Mouse (Mus musculus) testis, adult 2 months (tissue): ENCODE data around the gene Sipa1l1. TPM values are rescaled to one million over a fixed set of nuclear protein-coding genes. Genes with fewer than 3 reads are reported as not detected.

ENCODE experiments used
- H3K27ac ChIP-seq: fragments of 200-500 bp; 2 replicates; pipeline ENCODE4 v1.5.1; 2012; ENCODE audit warnings: low read depth, low read length; ENCODE audit not compliant: control insufficient read depth, insufficient read depth
- H3K27me3 ChIP-seq: fragments of 200-500 bp; 2 replicates; pipeline ENCODE4 v1.6.1; 2012; ENCODE audit warnings: mild to moderate bottlenecking, low read length, moderate library complexity; ENCODE audit not compliant: control insufficient read depth, insufficient read depth
- H3K36me3 ChIP-seq: fragments of 200-500 bp; 2 replicates; pipeline ENCODE4 v1.6.1; 2012; ENCODE audit warnings: mild to moderate bottlenecking, low read length; ENCODE audit not compliant: control insufficient read depth, insufficient read depth
- H3K4me1 ChIP-seq: fragments of 200-500 bp; 2 replicates; pipeline ENCODE4 v1.6.1; 2012; ENCODE audit warnings: low read length; ENCODE audit not compliant: control insufficient read depth, insufficient read depth
- H3K4me3 ChIP-seq: fragments of 200-500 bp; 2 replicates; pipeline ENCODE4 v1.5.1; 2012; ENCODE audit warnings: low read depth, mild to moderate bottlenecking, low read length, moderate library complexity, mixed read lengths; ENCODE audit not compliant: control insufficient read depth
- CTCF ChIP-seq: fragments of 200-500 bp; IDR thresholded peaks from 2 replicates; pipeline ENCODE4 v1.5.1; 2012; ENCODE audit warnings: low read depth, mild to moderate bottlenecking, inconsistent platforms, low read length, moderate library complexity; ENCODE audit not compliant: control insufficient read depth, insufficient read depth, insufficient replicate concordance
- POLR2A ChIP-seq: fragments of 200-500 bp; IDR thresholded peaks from 2 replicates; pipeline ENCODE4 v1.6.1; 2012; ENCODE audit warnings: low read depth, mild to moderate bottlenecking, inconsistent platforms, low read length, moderate library complexity; ENCODE audit not compliant: control insufficient read depth
- polyA plus RNA-seq: library from polyadenylated mRNA; depleted of rRNA; stranded (reverse); fragments of >200 nt; gene quantifications from 2 replicates; pipeline ENCODE4 v1.2.3, GENCODE M21; 2012

The Sipa1l1 gene
- polyA plus RNA-seq, 1 experiment: 19.5 TPM

DNA sequence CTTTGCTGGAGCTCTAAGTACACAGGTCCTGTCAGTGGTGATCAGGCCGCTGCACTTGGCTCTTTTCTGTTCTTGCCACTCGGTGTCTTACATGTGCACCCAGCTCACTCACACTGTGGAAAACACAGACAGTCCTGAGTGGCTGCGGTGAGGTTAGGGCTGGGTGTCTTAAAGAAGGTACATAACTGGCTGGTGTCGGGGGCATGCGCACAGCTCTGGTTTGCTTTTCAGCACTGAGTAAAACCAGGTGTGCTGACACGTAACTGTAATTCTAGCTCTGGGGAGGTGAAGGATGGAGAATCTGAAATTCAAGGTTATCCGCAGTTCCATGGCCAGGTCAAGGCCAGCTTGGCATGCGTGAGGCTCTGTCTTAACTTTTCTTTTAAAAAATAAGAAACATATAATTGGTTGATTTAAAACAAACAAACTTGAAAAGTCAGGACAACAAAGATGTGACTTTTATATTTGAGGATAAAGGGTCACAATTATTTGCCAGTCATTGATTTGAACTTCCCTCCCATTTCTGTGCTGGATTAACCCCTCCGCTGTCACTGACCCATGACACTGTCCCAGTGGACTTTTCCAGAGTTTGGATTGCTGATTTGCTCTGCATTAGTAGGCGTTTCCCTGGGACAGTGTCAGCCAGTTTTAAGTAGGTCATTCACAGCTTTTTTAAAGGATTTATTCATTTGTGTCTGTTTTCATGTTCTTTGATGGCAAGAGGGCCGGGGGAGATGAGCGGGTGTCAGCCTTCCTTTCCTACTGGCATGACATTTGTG lies 163.9 kb downstream of the Sipa1l1 start:
- Histone ChIP-seq H3K4me1 (peaks cover 4% of the 10 kb centered on the region), H3K4me3 (no peak overlapping the region), H3K27me3 (no peaks in the 10 kb centered on the region), H3K36me3 (no peaks in the 10 kb centered on the region), H3K27ac (no peak overlapping the region)
- TF ChIP-seq POLR2A: no peak
- no peak for TF ChIP-seq CTCF

- TF ChIP-seq CTCF (no peak), POLR2A (no peak)
Observed at GRCm38 (mm10) chr12:82333999-82334398, 164.9 kb downstream of the Sipa1l1 start.

GRCm38 (mm10) chr12:82334550-82334949 lies 165.4 kb downstream of the Sipa1l1 start:
- Histone ChIP-seq H3K27ac (no peak overlapping the region), H3K4me1 (peaks cover 4% of the 10 kb centered on the region), H3K27me3 (no peaks in the 10 kb centered on the region), H3K4me3 (no peak overlapping the region), H3K36me3 (no peaks in the 10 kb centered on the region)
- TF ChIP-seq POLR2A: no peak
- no peak for TF ChIP-seq CTCF

More at GRCm38 (mm10) chr12:82333999-82334398, 164.9 kb downstream of the Sipa1l1 start:
- Histone ChIP-seq H3K27me3 (no peaks in the 10 kb centered on the region), H3K27ac (no peak overlapping the region), H3K4me3 (no peak overlapping the region), H3K4me1 (peaks cover 4% of the 10 kb centered on the region), H3K36me3 (no peaks in the 10 kb centered on the region)

GRCm38 (mm10) chr12:82335095-82335494 lies 166.0 kb downstream of the Sipa1l1 start:
- Histone ChIP-seq H3K4me3 (no peak overlapping the region), H3K27me3 (no peaks in the 10 kb centered on the region), H3K27ac (no peak overlapping the region), H3K4me1 (peaks cover 4% of the 10 kb centered on the region), H3K36me3 (no peaks in the 10 kb centered on the region)
- TF ChIP-seq POLR2A (no peak), CTCF (no peak)

DNA sequence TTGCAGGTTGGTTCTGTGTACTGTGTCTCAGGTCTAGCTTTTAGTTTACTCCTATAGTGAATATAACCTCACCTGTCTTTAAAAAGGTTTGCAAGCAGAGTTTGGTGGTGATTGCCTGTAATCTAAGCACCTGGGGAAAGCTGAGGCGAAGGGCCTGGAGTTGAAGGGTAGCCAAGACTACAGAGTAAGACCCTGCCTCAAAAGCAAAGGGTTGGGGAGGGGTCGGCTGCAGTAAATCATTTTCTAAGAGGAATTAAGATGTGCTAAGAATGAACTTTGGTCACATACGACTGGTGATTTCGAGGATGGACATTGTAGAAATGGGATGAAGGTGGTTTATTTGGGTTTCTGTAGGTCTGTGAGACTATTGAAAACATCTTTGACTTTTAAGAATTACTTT lies 169.4 kb downstream of the Sipa1l1 start:
- Histone ChIP-seq H3K27ac (no peak overlapping the region), H3K4me1 (peaks cover 4% of the 10 kb centered on the region), H3K27me3 (no peaks in the 10 kb centered on the region), H3K4me3 (no peak overlapping the region), H3K36me3 (no peaks in the 10 kb centered on the region)
- TF ChIP-seq CTCF (no peak), POLR2A (no peak)

DNA sequence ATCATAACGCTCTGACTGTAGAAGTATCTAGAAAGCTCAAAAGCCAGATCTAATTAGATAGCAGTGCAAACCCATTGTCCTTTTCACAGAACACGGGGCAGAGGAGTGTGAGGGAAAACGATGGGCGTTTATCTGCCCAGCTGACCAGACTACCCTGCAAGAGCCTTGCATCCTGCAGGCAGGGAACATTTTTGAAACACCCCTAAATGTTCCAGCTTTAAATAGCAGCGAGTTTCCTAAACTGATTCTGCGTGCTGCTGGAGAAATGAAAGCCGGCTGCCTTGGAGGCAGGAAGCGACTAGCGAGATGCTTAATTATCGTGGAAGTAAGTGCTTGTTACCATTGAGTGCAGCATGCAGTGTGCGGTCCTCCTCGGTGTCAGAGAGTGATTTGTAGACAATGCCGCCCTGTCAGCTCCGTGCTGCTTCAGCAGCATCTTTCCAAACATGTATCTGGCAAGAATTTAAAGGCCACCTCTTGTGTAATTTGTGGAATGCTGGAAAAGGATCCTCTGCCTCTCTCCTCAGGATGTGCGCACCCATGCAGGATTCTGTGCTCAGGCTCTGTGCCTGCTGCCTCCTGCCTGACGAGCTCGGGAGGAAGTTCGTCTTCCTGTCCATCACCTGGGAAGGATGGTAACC lies 170.2 kb downstream of the Sipa1l1 start:
- H3K4me1 ChIP-seq: peaks cover 4% of the 10 kb centered on the region
- H3K27ac ChIP-seq: no peak overlapping the region; the same call in 1 of the 2 replicates
- H3K36me3 ChIP-seq: no peaks in the 10 kb centered on the region
- H3K4me3 ChIP-seq: no peak overlapping the region
- H3K27me3 ChIP-seq: no peaks in the 10 kb centered on the region
- TF ChIP-seq POLR2A: no peak
- TF ChIP-seq CTCF: no peak

- H3K27ac ChIP-seq: no peak overlapping the region
- H3K36me3 ChIP-seq: no peaks in the 10 kb centered on the region
- H3K4me1 ChIP-seq: no peaks in the 10 kb centered on the region
- H3K27me3 ChIP-seq: no peaks in the 10 kb centered on the region
- no peak overlapping the region for H3K4me3 ChIP-seq
- no peak for TF ChIP-seq CTCF
Observed at GRCm38 (mm10) chr12:82340196-82340918, 171.2 kb downstream of the Sipa1l1 start.

GRCm38 (mm10) chr12:82341181-82341580 lies 172.1 kb downstream of the Sipa1l1 start:
- Histone ChIP-seq H3K27me3 (no peaks in the 10 kb centered on the region), H3K27ac (no peak overlapping the region), H3K36me3 (no peaks in the 10 kb centered on the region), H3K4me3 (no peak overlapping the region), H3K4me1 (no peaks in the 10 kb centered on the region)
- no peak for TF ChIP-seq CTCF
- TF ChIP-seq POLR2A: no peak
